Mouse (Mus musculus): ENCODE data around the gene Ugt1a2.
"Not testable (repeated sequence)": the region's sequence is repeated elsewhere in the genome, so short reads cannot be mapped to it uniquely, and the experiment has no call there.

- TF ChIP-seq TAL1, GATA1 (IDR thresholded peaks at IDR 0.05; ENCODE audit: low read length): not testable (repeated sequence)
Measured at GRCm38 (mm10) chr1:88225301-88225700, 24.9 kb downstream of the Ugt1a2 start.
